Mouse (Mus musculus): ENCODE measurements around the gene Msmo1. TPM values are rescaled to one million over a fixed set of nuclear protein-coding genes. Genes with fewer than 3 reads are reported as not detected.

Gene Msmo1
- polyA plus RNA-seq, 1 experiment from 2014 or later = 80.8 TPM

DNA sequence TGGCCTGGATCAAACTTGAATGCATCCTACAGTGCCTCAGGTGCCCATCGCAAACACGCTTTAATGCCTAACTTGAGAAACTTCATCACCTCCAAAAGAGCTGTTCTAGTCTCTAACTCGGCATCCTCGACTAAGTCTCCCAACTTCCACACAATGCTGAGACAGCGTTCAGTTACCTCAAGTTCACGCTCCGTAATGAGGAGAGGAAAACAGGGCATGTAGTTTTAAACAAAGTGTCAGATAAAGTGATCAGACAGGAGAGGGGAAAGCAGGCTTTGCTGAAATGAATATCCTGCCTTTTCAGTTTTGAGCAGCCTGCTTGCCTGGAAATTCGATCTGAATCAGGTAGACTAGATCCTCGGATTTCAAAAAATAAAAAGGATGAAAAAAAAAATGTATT, 996 bp downstream of the Msmo1 start:
- H3K27ac ChIP-seq (replicated peaks; ENCODE audit: low read depth, low read length) = 0 out of 2 replicates have a peak overlapping the region, but pooled peaks have one; percentile 46
- no peak for DNase-seq (ENCODE audit: low spot score)

DNA sequence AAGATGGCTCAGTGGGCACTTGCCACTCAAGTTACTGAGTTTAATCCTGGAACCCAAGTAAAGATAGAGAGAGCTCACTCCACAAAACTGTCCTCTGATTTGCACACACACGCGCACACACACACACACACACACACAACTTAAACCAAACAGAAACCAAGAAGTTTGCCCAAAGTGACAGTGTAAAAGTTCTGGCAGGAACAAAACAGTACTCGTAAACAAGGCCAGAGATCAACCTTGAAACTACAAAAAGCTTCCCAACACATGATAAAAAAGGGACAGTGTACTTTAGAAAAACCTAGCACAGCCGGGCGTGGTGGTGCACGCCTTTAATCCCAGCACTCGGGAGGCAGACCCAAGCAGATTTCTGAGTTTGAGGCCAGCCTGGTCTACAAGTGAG, 5.4 kb downstream of the Msmo1 start:
- Histone ChIP-seq H3K4me2 (ENCODE audit: low read depth, low read length) (no peak overlapping the region), H3K4me3 (ENCODE audit: low read depth, low read length) (no peak overlapping the region), H3K27me3 (replicated peaks; ENCODE audit: control insufficient read depth, insufficient read depth, low read length) (no peaks in the 10 kb centered on the region), H3K9me3 (ENCODE audit: control insufficient read depth, low read length) (no peaks in the 10 kb centered on the region), H3K27ac (replicated peaks; ENCODE audit: low read depth, low read length) (no peak overlapping the region), H3K9ac (ENCODE audit: low read depth, low read length) (no peak overlapping the region), H3K4me1 (ENCODE audit: control insufficient read depth, insufficient read depth, low read length) (no peaks in the 10 kb centered on the region), H3K36me3 (ENCODE audit: control insufficient read depth, insufficient read depth, low read length) (peaks cover 59% of the 10 kb centered on the region)
- DNase-seq (ENCODE audit: low spot score) (no peak), ATAC-seq (ENCODE audit: low read depth) (no peak)
- 90% methylated on average over 7 of the region's 7 CpGs for WGBS

More for the DNA sequence above, 996 bp downstream of the Msmo1 start:
- 8% methylated on average over 9 of the region's 9 CpGs for WGBS
- peak overlapping the region; percentile 69 for H3K4me2 ChIP-seq (ENCODE audit: low read depth, low read length)
- no peaks in the 10 kb centered on the region for H3K4me1 ChIP-seq (ENCODE audit: control insufficient read depth, insufficient read depth, low read length)
- no peak for ATAC-seq (ENCODE audit: low read depth)
- peaks cover 19% of the 10 kb centered on the region for H3K36me3 ChIP-seq (ENCODE audit: control insufficient read depth, insufficient read depth, low read length)
- no peaks in the 10 kb centered on the region for H3K9me3 ChIP-seq (ENCODE audit: control insufficient read depth, low read length)
- H3K4me3 ChIP-seq (ENCODE audit: low read depth, low read length) = peak overlapping the region; percentile 74
- no peaks in the 10 kb centered on the region for H3K27me3 ChIP-seq (replicated peaks; ENCODE audit: control insufficient read depth, insufficient read depth, low read length)
- H3K9ac ChIP-seq (ENCODE audit: low read depth, low read length) = peak overlapping the region; percentile 72

DNA sequence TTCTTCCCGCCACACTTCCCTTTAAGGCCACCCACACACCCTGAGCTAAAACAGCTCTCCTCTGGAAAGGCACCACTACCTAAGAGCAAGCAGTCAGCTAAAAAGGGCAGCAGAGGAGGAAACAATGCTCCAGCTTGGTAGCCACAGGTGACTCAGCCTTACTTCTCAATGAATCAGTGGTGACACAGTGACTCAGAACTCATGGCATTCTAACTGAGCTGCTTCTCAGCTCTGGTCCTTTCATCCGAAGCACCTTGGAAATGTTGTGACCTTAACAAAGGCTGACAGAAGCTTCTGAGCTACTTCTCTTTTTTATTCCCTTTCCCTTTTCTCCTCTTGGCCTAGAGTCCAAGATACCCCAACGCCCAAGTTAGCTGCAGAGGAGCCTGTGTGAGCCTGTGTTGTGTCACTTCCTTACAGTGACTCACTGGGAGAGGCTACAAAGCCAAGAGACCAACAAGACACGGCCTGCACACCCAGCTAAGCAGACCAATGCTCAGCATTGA, 7.3 kb downstream of the Msmo1 start:
- Histone ChIP-seq H3K27ac (replicated peaks; ENCODE audit: low read depth, low read length) (no peak overlapping the region), H3K36me3 (ENCODE audit: control insufficient read depth, insufficient read depth, low read length) (peaks cover 75% of the 10 kb centered on the region), H3K9me3 (ENCODE audit: control insufficient read depth, low read length) (no peaks in the 10 kb centered on the region), H3K4me1 (ENCODE audit: control insufficient read depth, insufficient read depth, low read length) (no peaks in the 10 kb centered on the region), H3K9ac (ENCODE audit: low read depth, low read length) (no peak overlapping the region), H3K4me2 (ENCODE audit: low read depth, low read length) (no peak overlapping the region), H3K27me3 (replicated peaks; ENCODE audit: control insufficient read depth, insufficient read depth, low read length) (no peaks in the 10 kb centered on the region), H3K4me3 (ENCODE audit: low read depth, low read length) (no peak overlapping the region)
- DNase-seq (ENCODE audit: low spot score) (no peak), ATAC-seq (ENCODE audit: low read depth) (no peak)
- 88% methylated on average over 4 of the region's 4 CpGs for WGBS

DNA sequence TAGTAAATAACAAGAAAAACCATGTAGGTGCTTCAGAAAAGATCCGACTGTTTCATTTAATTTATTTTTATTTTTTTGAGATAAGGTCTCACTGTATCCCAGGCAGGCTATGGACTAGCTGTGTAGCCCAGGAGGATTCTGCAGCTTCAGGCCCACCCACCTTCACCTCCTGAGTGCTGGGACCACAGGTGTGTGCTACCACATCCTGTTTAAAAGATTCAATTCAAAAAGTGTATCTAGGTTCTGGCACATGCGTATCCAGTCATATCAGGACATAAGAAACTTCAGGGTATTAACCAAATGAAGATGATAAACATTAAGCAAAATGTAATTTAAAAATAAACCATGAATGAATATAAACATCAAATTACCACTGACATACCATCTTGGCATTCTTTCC, 10.4 kb downstream of the Msmo1 start:
- WGBS = 94% methylated on average over 2 of the region's 2 CpGs
- no peak overlapping the region for H3K4me3 ChIP-seq (ENCODE audit: low read depth, low read length)
- no peaks in the 10 kb centered on the region for H3K27me3 ChIP-seq (replicated peaks; ENCODE audit: control insufficient read depth, insufficient read depth, low read length)

DNA sequence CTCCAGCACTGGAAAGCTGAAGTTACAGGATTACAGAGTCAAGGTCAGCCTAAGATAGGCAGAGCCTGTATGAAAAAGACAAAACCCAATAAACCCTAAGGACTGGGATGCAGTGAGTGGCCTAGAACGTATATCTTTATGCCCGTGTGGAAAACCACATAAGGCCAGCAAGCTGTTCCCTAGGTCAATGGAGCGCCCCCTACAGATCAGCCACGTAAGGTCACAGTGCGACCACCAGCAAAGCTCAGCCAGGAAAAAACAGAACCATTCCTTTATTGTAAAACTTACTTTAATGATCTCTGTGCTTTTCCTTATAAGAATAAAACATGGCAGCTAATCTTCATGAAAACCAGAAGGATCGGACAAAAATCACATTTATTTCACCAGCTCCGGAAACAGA, 15.7 kb downstream of the Msmo1 start:
- no peak overlapping the region for H3K4me2 ChIP-seq (ENCODE audit: low read depth, low read length)
- H3K27ac ChIP-seq (replicated peaks; ENCODE audit: low read depth, low read length) = no peak overlapping the region
- DNase-seq (ENCODE audit: low spot score) (no peak), ATAC-seq (ENCODE audit: low read depth) (no peak)
- no peaks in the 10 kb centered on the region for H3K27me3 ChIP-seq (replicated peaks; ENCODE audit: control insufficient read depth, insufficient read depth, low read length)
- no peaks in the 10 kb centered on the region for H3K9me3 ChIP-seq (ENCODE audit: control insufficient read depth, low read length)
- no peak overlapping the region for H3K9ac ChIP-seq (ENCODE audit: low read depth, low read length)
- no peak overlapping the region for H3K4me3 ChIP-seq (ENCODE audit: low read depth, low read length)
- peaks cover 69% of the 10 kb centered on the region for H3K36me3 ChIP-seq (ENCODE audit: control insufficient read depth, insufficient read depth, low read length)
- WGBS = 85% methylated on average over 7 of the region's 7 CpGs
- H3K4me1 ChIP-seq (ENCODE audit: control insufficient read depth, insufficient read depth, low read length) = no peaks in the 10 kb centered on the region

More for the DNA sequence above, 10.4 kb downstream of the Msmo1 start:
- ATAC-seq (ENCODE audit: low read depth) (no peak), DNase-seq (ENCODE audit: low spot score) (no peak)
- Histone ChIP-seq H3K9ac (ENCODE audit: low read depth, low read length) (no peak overlapping the region), H3K9me3 (ENCODE audit: control insufficient read depth, low read length) (no peaks in the 10 kb centered on the region), H3K4me2 (ENCODE audit: low read depth, low read length) (no peak overlapping the region), H3K4me1 (ENCODE audit: control insufficient read depth, insufficient read depth, low read length) (no peaks in the 10 kb centered on the region), H3K36me3 (ENCODE audit: control insufficient read depth, insufficient read depth, low read length) (peaks cover 86% of the 10 kb centered on the region), H3K27ac (replicated peaks; ENCODE audit: low read depth, low read length) (no peak overlapping the region)

DNA sequence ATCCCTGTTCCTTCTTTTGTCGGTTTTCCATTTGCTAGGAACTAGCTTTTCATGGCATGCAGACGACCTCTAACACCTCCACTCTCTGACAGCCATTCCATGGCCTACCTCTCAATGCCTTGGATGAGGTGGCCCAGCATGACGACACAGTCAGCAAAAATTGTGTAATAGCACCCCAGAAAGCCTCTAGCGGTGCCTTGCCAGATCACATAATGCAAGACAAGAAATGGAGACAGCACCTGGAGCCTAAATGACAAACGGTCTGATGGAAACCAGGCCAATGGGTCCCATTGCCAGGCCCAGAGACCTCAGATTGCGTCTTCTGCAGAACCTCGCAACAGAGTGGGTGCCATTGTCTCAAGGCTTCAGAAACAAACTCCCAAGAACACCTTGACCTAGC, 21.1 kb downstream of the Msmo1 start:
- peaks cover 18% of the 10 kb centered on the region for H3K36me3 ChIP-seq (ENCODE audit: control insufficient read depth, insufficient read depth, low read length)
- no peak overlapping the region for H3K4me2 ChIP-seq (ENCODE audit: low read depth, low read length)
- H3K4me1 ChIP-seq (ENCODE audit: control insufficient read depth, insufficient read depth, low read length) = no peaks in the 10 kb centered on the region
- no peaks in the 10 kb centered on the region for H3K27me3 ChIP-seq (replicated peaks; ENCODE audit: control insufficient read depth, insufficient read depth, low read length)
- WGBS = 91% methylated on average over 7 of the region's 7 CpGs
- H3K4me3 ChIP-seq (ENCODE audit: low read depth, low read length) = no peak overlapping the region
- no peak overlapping the region for H3K27ac ChIP-seq (replicated peaks; ENCODE audit: low read depth, low read length)
- DNase-seq (ENCODE audit: low spot score) (no peak), ATAC-seq (ENCODE audit: low read depth) (no peak)
- no peak overlapping the region for H3K9ac ChIP-seq (ENCODE audit: low read depth, low read length)
- no peaks in the 10 kb centered on the region for H3K9me3 ChIP-seq (ENCODE audit: control insufficient read depth, low read length)

DNA sequence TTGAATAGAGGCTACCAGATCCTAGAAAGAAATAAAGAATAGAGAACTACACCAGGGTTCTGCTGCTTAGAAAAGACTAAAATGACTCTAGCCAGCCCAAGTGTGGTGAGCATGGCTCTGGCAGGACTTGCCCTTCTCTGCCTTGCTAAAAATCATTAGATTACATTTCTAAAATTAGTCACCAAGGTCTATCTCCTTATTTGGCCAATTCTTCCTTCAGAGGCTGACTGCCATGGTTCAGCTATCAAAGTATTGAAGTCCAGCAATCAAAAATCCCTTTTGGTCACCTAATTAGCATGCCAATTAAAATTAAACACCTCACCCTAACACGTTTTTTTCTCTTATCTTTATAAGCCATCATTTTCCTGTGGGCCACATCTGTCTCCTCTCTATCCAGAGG, 22.0 kb downstream of the Msmo1 start:
- peaks cover 8% of the 10 kb centered on the region; the same call in 1 of the 2 replicates for H3K36me3 ChIP-seq (ENCODE audit: control insufficient read depth, insufficient read depth, low read length)
- no peak overlapping the region for H3K27ac ChIP-seq (replicated peaks; ENCODE audit: low read depth, low read length)
- no peak overlapping the region for H3K4me3 ChIP-seq (ENCODE audit: low read depth, low read length)
- H3K4me2 ChIP-seq (ENCODE audit: low read depth, low read length) = no peak overlapping the region
- DNase-seq (ENCODE audit: low spot score) (no peak), ATAC-seq (ENCODE audit: low read depth) (no peak)
- H3K27me3 ChIP-seq (replicated peaks; ENCODE audit: control insufficient read depth, insufficient read depth, low read length) = no peaks in the 10 kb centered on the region
- WGBS = 44% methylated on average over 1 of the region's 1 CpGs
- no peaks in the 10 kb centered on the region for H3K4me1 ChIP-seq (ENCODE audit: control insufficient read depth, insufficient read depth, low read length)
- H3K9me3 ChIP-seq (ENCODE audit: control insufficient read depth, low read length) = no peaks in the 10 kb centered on the region
- no peak overlapping the region for H3K9ac ChIP-seq (ENCODE audit: low read depth, low read length)

DNA sequence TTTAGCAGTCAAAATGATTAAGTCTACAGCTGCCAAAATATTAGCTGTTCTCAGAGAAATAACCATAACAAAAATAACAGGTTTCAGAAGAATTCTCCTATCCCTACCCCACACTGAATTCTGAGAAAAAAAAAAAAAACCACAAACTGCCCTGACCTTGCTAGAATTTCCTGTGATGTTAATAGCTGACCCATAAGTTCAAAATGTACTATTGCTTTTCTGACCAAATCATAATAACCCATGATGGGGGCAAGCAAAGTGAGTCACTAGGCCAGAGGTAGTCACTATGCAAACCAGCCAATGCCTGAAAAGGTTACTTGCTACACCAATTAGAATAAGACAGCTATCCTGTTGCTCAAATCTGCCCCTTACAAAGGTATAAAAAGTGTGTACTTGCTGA, 26.1 kb downstream of the Msmo1 start:
- Histone ChIP-seq H3K9me3 (ENCODE audit: control insufficient read depth, low read length) (no peaks in the 10 kb centered on the region), H3K27me3 (replicated peaks; ENCODE audit: control insufficient read depth, insufficient read depth, low read length) (no peaks in the 10 kb centered on the region), H3K4me3 (ENCODE audit: low read depth, low read length) (no peak overlapping the region), H3K4me1 (ENCODE audit: control insufficient read depth, insufficient read depth, low read length) (no peaks in the 10 kb centered on the region), H3K9ac (ENCODE audit: low read depth, low read length) (no peak overlapping the region), H3K27ac (replicated peaks; ENCODE audit: low read depth, low read length) (no peak overlapping the region), H3K4me2 (ENCODE audit: low read depth, low read length) (no peak overlapping the region), H3K36me3 (ENCODE audit: control insufficient read depth, insufficient read depth, low read length) (no peaks in the 10 kb centered on the region)
- DNase-seq (ENCODE audit: low spot score) (no peak), ATAC-seq (ENCODE audit: low read depth) (no peak)

DNA sequence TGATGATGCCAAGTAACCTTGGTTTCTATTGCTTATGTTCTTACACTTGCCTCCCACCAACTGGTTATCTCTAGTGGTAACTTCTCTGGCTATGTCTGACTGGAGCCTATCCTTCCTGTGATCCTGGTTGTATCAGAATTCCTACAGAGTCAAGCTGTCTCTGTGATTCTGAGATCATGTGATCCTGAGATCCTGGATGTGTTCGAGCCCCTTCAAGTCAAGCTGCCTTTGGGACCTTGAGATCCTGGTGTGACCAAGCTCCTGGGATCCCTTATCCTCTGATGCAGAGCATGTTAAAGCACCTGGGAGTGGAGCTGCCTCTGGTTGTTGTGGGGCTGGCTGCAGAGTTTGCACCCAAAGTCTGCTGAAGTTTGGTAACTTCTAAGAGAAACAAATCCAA, 30.4 kb downstream of the Msmo1 start:
- ATAC-seq (ENCODE audit: low read depth) (no peak), DNase-seq (ENCODE audit: low spot score) (no peak)
- Histone ChIP-seq H3K27me3 (replicated peaks; ENCODE audit: control insufficient read depth, insufficient read depth, low read length) (no peaks in the 10 kb centered on the region), H3K4me3 (ENCODE audit: low read depth, low read length) (no peak overlapping the region), H3K9me3 (ENCODE audit: control insufficient read depth, low read length) (no peaks in the 10 kb centered on the region), H3K9ac (ENCODE audit: low read depth, low read length) (no peak overlapping the region), H3K4me1 (ENCODE audit: control insufficient read depth, insufficient read depth, low read length) (no peaks in the 10 kb centered on the region), H3K27ac (replicated peaks; ENCODE audit: low read depth, low read length) (no peak overlapping the region), H3K36me3 (ENCODE audit: control insufficient read depth, insufficient read depth, low read length) (no peaks in the 10 kb centered on the region), H3K4me2 (ENCODE audit: low read depth, low read length) (no peak overlapping the region)
- WGBS = 81% methylated on average over 1 of the region's 1 CpGs
